Mouse (Mus musculus) cerebellum, adult 11-12 months (tissue): ENCODE measurements at regions not wholly inside any gene's neighbourhood (a gene's known extent, or its start where the extent isn't known, plus 50 kb on each side); places are given as distances from the start of the nearest gene placed in this dataset.

ENCODE experiments used
- DNase-seq: peaks from one replicate; pipeline ENCODE4 v3.0.0; 2022

- DNase-seq, result no peak
Observed at GRCm38 (mm10) chr13:111014142-111014541, 240.7 kb upstream of the Actbl2 start.

- no peak for DNase-seq
Observed at GRCm38 (mm10) chr13:111030111-111030510, 224.7 kb upstream of the Actbl2 start.

- DNase-seq, result no peak
Observed at GRCm38 (mm10) chr13:111031633-111032032, 223.2 kb upstream of the Actbl2 start.

GRCm38 (mm10) chr13:111043637-111044036, 211.2 kb upstream of the Actbl2 start:
- DNase-seq, result no peak

- DNase-seq, result no peak
Observed at GRCm38 (mm10) chr13:111044328-111045002, 210.3 kb upstream of the Actbl2 start.

- DNase-seq, result no peak
Observed at GRCm38 (mm10) chr13:111050097-111050496, 204.7 kb upstream of the Actbl2 start.

- DNase-seq, result no peak
Observed at GRCm38 (mm10) chr13:111055817-111056216, 199.0 kb upstream of the Actbl2 start.

- DNase-seq, result no peak
Observed at GRCm38 (mm10) chr13:111087753-111088152, 167.1 kb upstream of the Actbl2 start.

GRCm38 (mm10) chr13:111096071-111096470, 158.7 kb upstream of the Actbl2 start:
- DNase-seq, result no peak

GRCm38 (mm10) chr13:111097336-111097735, 157.5 kb upstream of the Actbl2 start:
- DNase-seq, result no peak

GRCm38 (mm10) chr13:111098738-111099137, 156.1 kb upstream of the Actbl2 start:
- DNase-seq, result no peak

GRCm38 (mm10) chr13:111099252-111099651, 155.6 kb upstream of the Actbl2 start:
- DNase-seq, result no peak

- no peak for DNase-seq
Observed at GRCm38 (mm10) chr13:111100448-111100847, 154.4 kb upstream of the Actbl2 start.

- DNase-seq, result no peak
Observed at GRCm38 (mm10) chr13:111104567-111105219, 150.1 kb upstream of the Actbl2 start.

- no peak for DNase-seq
Observed at GRCm38 (mm10) chr13:111131108-111131507, 123.7 kb upstream of the Actbl2 start.

- DNase-seq, result no peak
Observed at GRCm38 (mm10) chr13:111136392-111136791, 118.4 kb upstream of the Actbl2 start.

GRCm38 (mm10) chr13:111142757-111143420, 111.9 kb upstream of the Actbl2 start:
- no peak for DNase-seq

- no peak for DNase-seq
Observed at GRCm38 (mm10) chr13:111144721-111145120, 110.1 kb upstream of the Actbl2 start.

- no peak for DNase-seq
Observed at GRCm38 (mm10) chr13:111157921-111158638, 96.7 kb upstream of the Actbl2 start.

- DNase-seq, result no peak
Observed at GRCm38 (mm10) chr13:111159498-111159897, 95.3 kb upstream of the Actbl2 start.

GRCm38 (mm10) chr13:111165538-111165937, 89.3 kb upstream of the Actbl2 start:
- DNase-seq, result no peak

GRCm38 (mm10) chr13:111170269-111171165, 84.3 kb upstream of the Actbl2 start:
- DNase-seq, result no peak
